Mouse (Mus musculus) T-helper 1 cell (primary cell): Measurements from ENCODE around the gene Slc25a21.

ENCODE experiments used
- in situ Hi-C: fragments of 300-600 bp; cut with MboI, MseI; formaldehyde crosslinking; loops from one replicate; pipeline ENCODE4 v1.15.1; 2025; ENCODE audit warnings: high pct_unique_total_duplicates

The Slc25a21 gene

DNA sequence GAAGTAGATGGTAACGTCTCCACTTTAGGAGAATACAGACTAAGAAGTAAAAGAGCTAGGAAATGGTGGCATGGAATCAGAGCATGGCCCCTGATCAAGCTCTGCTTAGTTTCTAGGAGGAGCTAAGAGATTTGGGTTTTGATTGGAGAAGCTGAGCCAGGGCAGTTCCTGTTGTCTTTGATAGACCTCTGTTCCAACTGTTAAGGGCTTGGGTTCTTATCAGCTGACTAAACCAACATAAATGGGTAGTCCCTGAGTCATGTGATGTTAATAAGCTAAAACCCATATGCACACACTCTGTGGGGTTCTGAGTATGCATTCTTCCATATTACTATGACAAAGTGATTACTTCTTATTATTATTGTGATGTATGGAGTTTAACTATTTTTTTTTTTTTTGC lies 412.0 kb downstream of the Slc25a21 start:
- in situ Hi-C loops: no loop called here

DNA sequence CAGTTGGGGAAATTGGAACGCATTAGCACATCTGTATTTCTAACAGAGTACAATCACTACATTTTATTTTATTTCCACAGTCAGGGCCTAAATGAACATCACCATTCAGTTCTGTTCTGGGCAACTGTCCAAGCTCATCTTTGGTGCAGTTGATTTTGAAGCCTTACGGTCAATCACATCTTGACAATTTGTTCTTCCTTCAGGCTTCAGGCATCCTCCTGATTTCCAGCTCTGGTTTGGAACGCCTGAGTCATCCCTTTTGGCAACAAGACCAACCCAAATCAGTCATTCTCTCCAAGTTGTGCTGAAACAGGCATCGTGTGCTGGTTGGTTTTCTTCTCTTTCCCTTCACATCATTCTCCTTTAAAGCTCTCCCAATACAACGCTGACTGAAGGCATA lies 416.1 kb downstream of the Slc25a21 start:
- in situ Hi-C loops: no loop called here

- in situ Hi-C loops: no loop called here
Observed at GRCm38 (mm10) chr12:56779621-56780020, 417.7 kb downstream of the Slc25a21 start.

GRCm38 (mm10) chr12:56773941-56774340 lies 423.3 kb downstream of the Slc25a21 start:
- in situ Hi-C loops: no loop called here

- in situ Hi-C loops: no loop called here
Observed at GRCm38 (mm10) chr12:56769421-56769820, 427.9 kb downstream of the Slc25a21 start.

GRCm38 (mm10) chr12:56767474-56767873 lies 429.8 kb downstream of the Slc25a21 start:
- in situ Hi-C loops: no loop called here

GRCm38 (mm10) chr12:56737104-56737503 lies 460.2 kb downstream of the Slc25a21 start:
- in situ Hi-C loops: no loop called here

- in situ Hi-C loops: no loop called here
Observed at GRCm38 (mm10) chr12:56727631-56728030, 469.6 kb downstream of the Slc25a21 start.

- in situ Hi-C loops: no loop called here
Observed at GRCm38 (mm10) chr12:56718707-56719051, 478.6 kb downstream of the Slc25a21 start.

- in situ Hi-C loops: no loop called here
Observed at GRCm38 (mm10) chr12:56717971-56718706, 479.1 kb downstream of the Slc25a21 start.

GRCm38 (mm10) chr12:56701004-56701403 lies 496.3 kb downstream of the Slc25a21 start:
- in situ Hi-C loops: no loop called here

DNA sequence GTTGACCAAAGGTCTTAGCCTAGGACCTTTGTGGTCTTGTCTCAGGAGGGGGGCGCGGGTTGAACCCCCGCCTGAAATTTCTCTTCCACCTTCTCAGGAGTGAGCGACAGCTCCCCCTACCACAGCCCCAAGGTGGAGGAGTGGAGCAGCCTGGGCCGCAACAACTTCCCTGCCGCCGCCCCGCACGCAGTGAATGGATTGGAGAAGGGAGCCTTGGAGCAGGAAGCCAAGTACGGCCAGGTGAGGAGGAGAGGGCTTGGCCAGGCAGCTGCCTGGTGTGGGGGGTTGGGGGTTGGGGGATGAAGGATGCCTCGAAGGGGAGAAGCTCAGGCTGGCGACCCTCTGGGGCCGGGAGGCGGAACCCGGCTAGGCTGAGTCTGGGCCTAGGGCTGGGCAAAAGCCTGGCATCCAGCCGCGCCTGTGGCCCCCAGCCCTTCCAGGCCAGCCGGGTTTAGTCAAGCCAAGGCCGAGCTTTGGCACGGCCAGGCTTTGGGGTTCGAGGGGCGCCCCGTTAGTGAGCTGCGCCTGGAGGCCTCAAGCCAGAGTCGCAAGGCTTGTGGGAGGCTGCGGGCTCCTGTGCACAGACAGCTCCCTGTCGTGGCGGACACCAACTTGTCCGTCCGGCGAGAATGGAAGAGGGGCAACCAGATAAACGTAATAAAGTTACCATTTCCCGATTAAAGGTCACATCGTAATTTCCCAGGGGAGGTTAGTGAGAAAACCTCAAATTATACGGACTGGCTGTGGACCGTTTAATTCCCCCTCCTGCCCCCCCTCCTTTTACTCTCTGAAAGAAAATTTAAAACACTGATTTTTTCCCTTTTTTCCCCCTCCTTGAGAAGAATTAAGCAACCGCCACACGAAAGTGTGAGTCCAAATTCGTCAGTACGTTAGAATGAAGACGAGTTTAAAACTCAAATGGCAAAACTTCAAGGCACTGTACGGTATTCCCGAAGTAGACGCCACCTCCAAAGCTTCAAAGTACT lies 497.1 kb downstream of the Slc25a21 start:
- in situ Hi-C loops: loop anchor here (5.0 to 25.0 kb wide), 3 partner anchors 175 to 842 kb away; partner anchors contain the start of gene Slc25a21

- in situ Hi-C loops: loop anchor here (5.0 to 25.0 kb wide), 3 partner anchors 175 to 843 kb away; partner anchors contain the start of gene Slc25a21
Observed at GRCm38 (mm10) chr12:56699351-56699750, 497.9 kb downstream of the Slc25a21 start.

- in situ Hi-C loops: loop anchor here (5.0 to 25.0 kb wide), 3 partner anchors 174 to 844 kb away; partner anchors contain the start of gene Slc25a21
Observed at GRCm38 (mm10) chr12:56698191-56698980, 498.9 kb downstream of the Slc25a21 start.

DNA sequence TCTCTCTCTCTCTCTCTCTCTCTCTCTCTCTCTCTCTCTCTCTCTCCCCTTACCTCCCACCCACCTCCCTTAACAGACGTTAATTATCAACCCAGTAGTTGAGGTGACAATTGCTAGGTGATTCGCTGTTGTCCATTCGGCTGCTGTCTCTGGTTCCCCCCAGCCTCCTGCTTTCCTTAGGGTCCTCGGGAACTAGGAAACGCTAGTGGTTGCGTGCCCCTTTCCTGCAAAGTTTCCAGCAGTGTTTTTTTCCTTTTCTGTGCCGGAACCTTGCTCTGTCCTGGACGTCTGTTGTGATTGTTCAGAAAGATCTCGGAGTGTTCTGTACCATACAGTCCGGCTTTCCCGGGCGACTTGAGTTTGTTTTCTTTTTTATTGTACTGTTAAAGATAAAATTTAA lies 499.5 kb downstream of the Slc25a21 start:
- in situ Hi-C loops: loop anchor here (5.0 to 25.0 kb wide), 3 partner anchors 173 to 845 kb away; partner anchors contain the start of gene Slc25a21

DNA sequence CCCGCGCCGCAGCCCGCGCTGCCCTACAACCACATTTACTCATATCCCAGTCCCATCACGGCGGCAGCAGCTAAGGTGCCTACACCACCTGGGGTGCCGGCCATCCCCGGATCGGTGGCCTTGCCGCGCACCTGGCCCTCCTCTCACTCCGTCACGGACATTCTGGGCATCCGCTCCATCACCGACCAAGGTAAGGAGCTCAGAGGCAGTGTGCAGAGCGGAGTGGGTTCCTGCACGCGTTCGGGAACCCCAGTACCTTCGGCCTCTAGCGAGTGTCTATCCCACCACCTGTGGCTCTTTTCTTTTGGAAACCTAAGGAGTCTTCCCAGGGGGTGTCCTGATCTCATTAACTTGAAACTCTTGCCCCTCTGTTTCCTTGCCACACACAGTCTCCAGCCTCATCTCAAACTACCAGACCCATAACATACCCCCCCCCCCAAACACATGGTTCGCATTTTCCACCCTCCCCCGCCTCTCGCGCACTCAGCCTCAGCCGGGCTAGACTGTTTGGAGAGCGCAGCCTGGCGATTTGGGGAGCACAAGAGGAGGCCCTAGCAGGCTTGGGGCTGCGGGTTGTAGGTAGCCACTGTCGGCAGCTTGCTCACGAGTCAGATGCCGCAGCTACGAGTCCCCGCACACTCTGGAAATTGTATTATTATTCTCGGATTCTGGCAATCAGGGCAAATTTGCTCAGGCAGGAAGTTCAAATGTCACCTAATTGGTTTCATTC lies 500.1 kb downstream of the Slc25a21 start:
- in situ Hi-C loops: loop anchor here (5.0 to 25.0 kb wide), 3 partner anchors 172 to 845 kb away; partner anchors contain the start of gene Slc25a21

- in situ Hi-C loops: loop anchor here (5.0 to 25.0 kb wide), 3 partner anchors 172 to 846 kb away; partner anchors contain the start of gene Slc25a21
Observed at GRCm38 (mm10) chr12:56696174-56697010, 500.9 kb downstream of the Slc25a21 start.

- in situ Hi-C loops: loop anchor here (5.0 to 25.0 kb wide), 3 partner anchors 171 to 847 kb away; partner anchors contain the start of gene Slc25a21
Observed at GRCm38 (mm10) chr12:56695358-56696173, 501.7 kb downstream of the Slc25a21 start.
